Mouse (Mus musculus) midbrain, postnatal 0 days (tissue): ENCODE data around the gene Rras. TPM values are rescaled to one million over a fixed set of nuclear protein-coding genes. Genes with fewer than 3 reads are reported as not detected.
"Not testable (repeated sequence)": the region's sequence is repeated elsewhere in the genome, so short reads cannot be mapped to it uniquely, and the experiment has no call there.

Source experiments
- ATAC-seq: fragments of 200-750 bp; cut with Nextera tagmentation; 2 replicates; pipeline ENCODE4 v1.8.0; 2017; ENCODE audit warnings: moderate number of reproducible peaks, mild to moderate bottlenecking, moderate TSS enrichment, moderate library complexity; ENCODE audit not compliant: low FRiP score
- DNase-seq: peaks from one replicate; pipeline ENCODE4 v3.0.0-alpha.2; 2015; ENCODE audit warnings: low spot score
- H3K27ac ChIP-seq: fragments of 300-500 bp; sonication (generic); 2 replicates; pipeline ENCODE4 v1.5.1; 2014; ENCODE audit warnings: low read depth, mild to moderate bottlenecking, low read length, mixed read lengths
- H3K27me3 ChIP-seq: fragments of 300-500 bp; sonication (generic); 2 replicates; pipeline ENCODE4 v1.6.1; 2014; ENCODE audit warnings: low read length, control low read depth, mixed read lengths; ENCODE audit not compliant: insufficient read depth
- H3K36me3 ChIP-seq: fragments of 300-500 bp; sonication (generic); 2 replicates; pipeline ENCODE4 v1.6.1; 2014; ENCODE audit warnings: low read length, control low read depth, mixed read lengths; ENCODE audit not compliant: insufficient read depth
- H3K4me1 ChIP-seq: fragments of 300-500 bp; sonication (generic); 2 replicates; pipeline ENCODE4 v1.6.1; 2014; ENCODE audit warnings: mild to moderate bottlenecking, control low read depth, antibody characterized with exemption, low read length, mixed read lengths; ENCODE audit not compliant: insufficient read depth
- H3K4me2 ChIP-seq: fragments of 300-500 bp; sonication (generic); 2 replicates; pipeline ENCODE4 v1.6.1; 2014; ENCODE audit warnings: low read depth, mild to moderate bottlenecking, low read length, mixed read lengths; ENCODE audit not compliant: poor library complexity, severe bottlenecking
- H3K4me3 ChIP-seq: fragments of 300-500 bp; sonication (generic); 2 replicates; pipeline ENCODE4 v1.5.1; 2014; ENCODE audit warnings: low read depth, mild to moderate bottlenecking, low read length, moderate library complexity
- H3K9ac ChIP-seq: fragments of 300-500 bp; sonication (generic); replicated peaks from 2 replicates; pipeline ENCODE4 v1.6.1; 2014; ENCODE audit warnings: mild to moderate bottlenecking, low read length, moderate library complexity, mixed read lengths; ENCODE audit not compliant: poor library complexity, severe bottlenecking
- H3K9me3 ChIP-seq: fragments of 300-500 bp; sonication (generic); 2 replicates; pipeline ENCODE4 v1.6.1; 2016; ENCODE audit warnings: low read length, control low read depth
- CTCF ChIP-seq: IDR thresholded peaks from 2 replicates; pipeline ENCODE4 v1.5.1; 2016; ENCODE audit warnings: antibody characterized with exemption, mild to moderate bottlenecking
- WGBS: fragments of 180-500 bp; shearing (Covaris S2); extraction: QIAGEN DNeasy Blood & Tissue Kit; methylation state at CpG from one replicate; pipeline ENCODE4 v1.1.7; 2014; 5-methylcytosine and 5-hydroxymethylcytosine counted together
- polyA plus RNA-seq: library from polyadenylated mRNA; unstranded; fragments of >200 nt; fragmentation: Nextera tagmentation; extraction: Ambion mirVana; gene quantifications from 2 replicates; pipeline ENCODE4 v1.2.1, GENCODE M21; 2015
- total RNA-seq: library from RNA; depleted of rRNA; stranded (reverse); fragments of >200 nt; gene quantifications from 2 replicates; pipeline ENCODE4 v1.2.3, GENCODE M21; 2014

The Rras gene
- total and polyA plus RNA-seq, 2 experiments from 2014 or later = 7.9 to 14.0 TPM

DNA sequence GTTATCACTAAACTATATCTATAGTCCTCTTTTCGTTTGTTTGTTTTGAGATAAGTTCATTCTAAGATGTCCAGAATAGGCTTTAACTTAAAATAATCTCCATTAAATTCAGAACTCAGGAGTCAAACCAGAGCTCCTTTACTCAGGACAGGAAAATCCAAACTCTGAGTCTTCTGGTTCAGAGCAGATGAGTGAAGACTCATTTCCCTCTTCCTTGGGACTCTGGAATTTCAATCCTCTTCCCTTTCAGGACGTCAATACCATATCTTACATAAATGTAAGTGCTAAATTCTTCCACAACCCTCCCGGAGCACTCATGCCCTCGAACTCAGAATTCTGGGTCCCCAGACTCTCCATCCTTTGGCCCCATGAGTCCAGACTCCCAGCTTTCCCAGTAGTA, 1.0 kb upstream of the Rras start:
- H3K36me3 ChIP-seq = peaks cover 17% of the 10 kb centered on the region
- DNase-seq (no peak), ATAC-seq (no peak)
- H3K4me2 ChIP-seq = peak overlapping the region; percentile 93
- WGBS = 2% methylated on average over 4 of the region's 4 CpGs
- peak overlapping the region; percentile 52; the same call in 1 of the 2 replicates for H3K9ac ChIP-seq
- H3K4me3 ChIP-seq = peak overlapping the region; percentile 84
- H3K27ac ChIP-seq = peak overlapping the region; percentile 69
- no peaks in the 10 kb centered on the region for H3K9me3 ChIP-seq
- no peaks in the 10 kb centered on the region for H3K27me3 ChIP-seq
- H3K4me1 ChIP-seq = peaks cover 10% of the 10 kb centered on the region; the same call in 1 of the 2 replicates
- TF ChIP-seq CTCF = no peak

DNA sequence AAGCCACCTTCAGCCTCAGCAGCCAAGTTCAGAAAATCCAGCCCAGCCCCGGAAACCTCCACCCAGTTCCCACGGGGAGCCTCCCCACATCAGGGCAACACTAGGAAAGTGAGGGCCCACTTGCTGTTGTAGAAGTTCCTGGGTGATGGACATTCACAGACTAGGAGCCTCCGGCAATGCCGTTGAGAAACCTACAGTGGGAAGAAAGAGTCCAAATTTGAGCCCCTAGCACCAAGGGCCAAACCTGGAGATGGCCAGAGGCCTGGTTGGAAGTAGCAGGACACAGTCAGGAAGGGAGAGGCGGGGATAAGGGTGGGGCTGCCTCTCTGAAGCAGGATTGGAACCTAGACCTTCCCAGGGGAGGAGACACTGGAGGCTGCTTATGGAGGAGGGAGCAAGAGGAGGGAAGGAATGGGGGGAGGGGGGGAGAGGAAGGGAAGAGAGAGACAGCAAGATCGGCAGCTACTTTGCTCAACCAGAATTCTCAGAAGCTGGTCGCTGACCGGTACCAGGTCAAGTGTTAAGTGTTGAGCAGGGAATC, 1.3 kb downstream of the Rras start:
- Histone ChIP-seq H3K4me1 (peaks cover 10% of the 10 kb centered on the region; the same call in 1 of the 2 replicates), H3K9me3 (no peaks in the 10 kb centered on the region), H3K27ac (no peak overlapping the region), H3K9ac (no peak overlapping the region), H3K4me2 (0 out of 2 replicates have a peak overlapping the region, but pooled peaks have one; percentile 9), H3K4me3 (0 out of 2 replicates have a peak overlapping the region, but pooled peaks have one; percentile 2), H3K36me3 (no peaks in the 10 kb centered on the region), H3K27me3 (no peaks in the 10 kb centered on the region)
- WGBS = 47% methylated on average over 8 of the region's 8 CpGs
- ATAC-seq (no peak), DNase-seq (no peak)
- TF ChIP-seq CTCF = no peak

GRCm38 (mm10) chr7:45020225-45020624, 2.5 kb downstream of the Rras start:
- 79% methylated on average over 9 of the region's 9 CpGs for WGBS
- peaks cover 5% of the 10 kb centered on the region; the same call in 1 of the 2 replicates for H3K4me1 ChIP-seq
- DNase-seq (no peak), ATAC-seq (no peak)
- H3K4me2 ChIP-seq = no peak overlapping the region
- no peaks in the 10 kb centered on the region for H3K36me3 ChIP-seq
- no peak for TF ChIP-seq CTCF
- H3K9me3 ChIP-seq = no peaks in the 10 kb centered on the region
- H3K27ac ChIP-seq = no peak overlapping the region
- no peak overlapping the region for H3K9ac ChIP-seq
- H3K4me3 ChIP-seq = no peak overlapping the region
- H3K27me3 ChIP-seq = no peaks in the 10 kb centered on the region

DNA sequence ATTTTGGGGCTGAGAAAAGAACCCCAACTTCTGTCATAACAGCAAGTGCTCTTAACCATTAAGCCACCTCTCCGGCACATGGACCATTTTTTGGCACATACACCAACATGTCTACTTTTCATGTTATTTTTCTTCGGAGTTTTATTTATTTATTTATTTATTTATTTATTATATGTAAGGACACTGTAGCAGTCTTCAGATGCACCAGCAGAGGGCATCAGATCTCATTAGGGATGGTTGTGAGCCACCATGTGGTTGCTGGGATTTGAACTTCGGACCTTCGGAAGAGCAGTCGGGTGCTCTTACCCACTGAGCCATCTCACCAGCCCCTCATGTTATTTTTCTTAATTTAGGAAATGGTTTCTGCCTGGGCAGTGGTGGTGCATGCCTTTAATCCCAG, 6.0 kb downstream of the Rras start:
- 75% methylated on average over 5 of the region's 5 CpGs for WGBS
- not testable (repeated sequence) for H3K9me3 ChIP-seq, H3K4me3 ChIP-seq, ATAC-seq, DNase-seq, H3K27ac ChIP-seq, H3K4me2 ChIP-seq, H3K4me1 ChIP-seq, H3K9ac ChIP-seq, H3K27me3 ChIP-seq
- TF ChIP-seq CTCF = peak; percentile 47
- peaks cover 17% of the 10 kb centered on the region for H3K36me3 ChIP-seq

GRCm38 (mm10) chr7:45024281-45025248, 6.8 kb downstream of the Rras start:
- Histone ChIP-seq H3K4me3 (no peak overlapping the region), H3K9me3 (no peaks in the 10 kb centered on the region), H3K4me2 (no peak overlapping the region), H3K36me3 (peaks cover 25% of the 10 kb centered on the region), H3K9ac (no peak overlapping the region), H3K27me3 (no peaks in the 10 kb centered on the region), H3K27ac (no peak overlapping the region; the same call in 1 of the 2 replicates), H3K4me1 (peaks cover 3% of the 10 kb centered on the region; the same call in 1 of the 2 replicates)
- no peak; the same call in 1 of the 2 replicates for TF ChIP-seq CTCF
- DNase-seq (no peak), ATAC-seq (no peak)
- WGBS = 87% methylated on average over 15 of the region's 15 CpGs
